8 mouse cellular contexts compared by ENCODE assay signal in the genomic region with DNA sequence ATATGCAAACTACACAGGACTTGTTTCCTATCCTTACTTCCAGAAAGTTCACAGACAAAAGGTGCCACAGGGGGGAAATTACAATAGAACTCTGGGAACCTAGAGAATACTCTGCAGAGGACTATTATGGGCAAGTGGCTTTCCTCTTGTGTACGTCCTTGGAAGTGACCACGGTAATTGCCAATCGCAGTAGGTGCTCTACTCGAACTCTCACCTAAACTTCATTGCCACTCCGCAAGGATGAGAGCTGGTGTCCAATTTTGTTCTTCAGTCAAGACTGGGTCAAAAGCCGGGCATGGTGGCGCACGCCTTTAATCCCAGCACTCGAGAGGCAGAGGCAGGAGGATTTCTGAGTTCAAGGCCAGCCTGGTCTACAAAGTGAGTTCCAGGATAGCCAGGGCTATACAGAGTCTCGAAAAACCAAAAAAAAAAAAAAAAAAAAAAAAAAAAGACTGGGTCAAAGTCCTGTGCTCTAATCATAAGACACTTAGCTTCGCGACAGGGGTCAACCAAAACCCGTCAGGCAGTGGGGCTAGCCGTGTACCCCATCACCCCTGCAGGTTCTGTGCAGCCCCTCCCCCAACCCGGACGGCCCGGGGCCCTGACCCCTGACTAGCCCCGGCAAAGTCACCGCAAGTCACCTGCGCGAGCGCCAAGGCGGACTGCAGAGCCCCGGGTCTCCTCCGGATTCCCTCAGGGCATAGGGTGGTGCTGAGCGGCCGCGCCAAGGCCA. TPM values are rescaled to one million over a fixed set of nuclear protein-coding genes. Genes with fewer than 3 reads are reported as not detected.
A peak's percentile ranks its signal among the peaks of the same experiment; 100 is the strongest.
DNase-seq lines count a peak whose midpoint lies in the region; ATAC-seq and TF ChIP-seq lines count a peak whose summit lies in the region.
"Not testable (repeated sequence)": the region's sequence is repeated elsewhere in the genome, so short reads cannot be mapped to it uniquely, and the experiment has no call there.

No protein-coding gene starts in this region.

- not testable (repeated sequence) for TF ChIP-seq CTCF in heart, adult 2 months (IDR thresholded peaks at IDR 0.05)

- ATAC-seq in embryonic facial prominence, embryonic 12.5 days (ENCODE audit: insufficient number of reproducible peaks, insufficient read depth, low FRiP score, low TSS enrichment): peak; percentile 65
- ATAC-seq in intestine, embryonic 16.5 days: peak; percentile 84
- peak; percentile 73 for ATAC-seq in liver, embryonic 12.5 days
- peak; percentile 79 for ATAC-seq in midbrain, embryonic 12.5 days (ENCODE audit: low FRiP score, low read depth)

- TF ChIP-seq EP300 in heart, adult 2 months (IDR thresholded peaks at IDR 0.05; ENCODE audit: insufficient read depth, low read depth, low read length): not testable (repeated sequence)

- peak overlapping the region; percentile 79 for H3K4me3 ChIP-seq in embryonic facial prominence, embryonic 12.5 days
- peak overlapping the region; percentile 80 for H3K4me3 ChIP-seq in heart, adult 2 months
- peak overlapping the region; percentile 70 for H3K4me3 ChIP-seq in intestine, embryonic 16.5 days (ENCODE audit: low read length)
- H3K4me3 ChIP-seq in liver, embryonic 12.5 days: peak overlapping the region; percentile 70
- peak overlapping the region; percentile 77 for H3K4me3 ChIP-seq in midbrain, embryonic 12.5 days

- H3K9ac ChIP-seq in embryonic facial prominence, embryonic 12.5 days: peak overlapping the region; percentile 89
- H3K9ac ChIP-seq in heart, adult 2 months (ENCODE audit: low read depth, low read length): peak overlapping the region; percentile 81
- H3K9ac ChIP-seq in intestine, embryonic 16.5 days (ENCODE audit: low read depth, low read length): peak overlapping the region; percentile 88
- peak overlapping the region; percentile 82 for H3K9ac ChIP-seq in liver, embryonic 12.5 days
- peak overlapping the region; percentile 87 for H3K9ac ChIP-seq in midbrain, embryonic 12.5 days (replicated peaks)

- peak overlapping the region; percentile 88 for H3K4me2 ChIP-seq in embryonic facial prominence, embryonic 12.5 days (replicated peaks)
- H3K4me2 ChIP-seq in intestine, embryonic 16.5 days (ENCODE audit: low read depth, low read length): peak overlapping the region; percentile 75
- H3K4me2 ChIP-seq in liver, embryonic 12.5 days: peak overlapping the region; percentile 85
- H3K4me2 ChIP-seq in midbrain, embryonic 12.5 days (replicated peaks): peak overlapping the region; percentile 64

- TF ChIP-seq POLR2A in heart, adult 2 months (IDR thresholded peaks at IDR 0.05; ENCODE audit: insufficient read depth, low read depth, low read length): not testable (repeated sequence)

- H3K9me3 ChIP-seq in embryonic facial prominence, embryonic 12.5 days; intestine, embryonic 16.5 days (ENCODE audit: control insufficient read depth, low read length); liver, embryonic 12.5 days (replicated peaks); midbrain, embryonic 12.5 days: not testable (repeated sequence)

- peak; percentile 20 for DNase-seq in 3T3-L1 (ENCODE audit: low read depth, low spot score)
- DNase-seq in adrenal gland, adult 2 months: peak; percentile 11
- not testable (repeated sequence) for DNase-seq in heart, adult 2 months
- peak; percentile 19 for DNase-seq in skeletal muscle tissue, adult 2 months (ENCODE audit: low read depth, low spot score)

- intact Hi-C loops in heart, adult 2 months (cut with DNase I): loop anchor here (2.0 kb wide), 1 partner anchor 32 kb away; no protein-coding TSS in a partner anchor

- peaks cover 20% of the 10 kb centered on the region for H3K36me3 ChIP-seq in embryonic facial prominence, embryonic 12.5 days
- peaks cover 16% of the 10 kb centered on the region for H3K36me3 ChIP-seq in heart, adult 2 months (ENCODE audit: control insufficient read depth, insufficient read depth, low read length)
- not testable (repeated sequence) for H3K36me3 ChIP-seq in intestine, embryonic 16.5 days (ENCODE audit: control insufficient read depth, insufficient read depth, low read length)
- peaks cover 34% of the 10 kb centered on the region for H3K36me3 ChIP-seq in liver, embryonic 12.5 days
- peaks cover 24% of the 10 kb centered on the region for H3K36me3 ChIP-seq in midbrain, embryonic 12.5 days

- H3K4me1 ChIP-seq in embryonic facial prominence, embryonic 12.5 days; heart, adult 2 months (ENCODE audit: control insufficient read depth, insufficient read depth, low read length); intestine, embryonic 16.5 days (ENCODE audit: control insufficient read depth, insufficient read depth, low read length): not testable (repeated sequence)
- H3K4me1 ChIP-seq in liver, embryonic 12.5 days: peaks cover 39% of the 10 kb centered on the region
- H3K4me1 ChIP-seq in midbrain, embryonic 12.5 days: peaks cover 14% of the 10 kb centered on the region

- not testable (repeated sequence) for H3K79me2 ChIP-seq in heart, adult 2 months (replicated peaks; ENCODE audit: control insufficient read depth, insufficient read depth, low read length)

- H3K27me3 ChIP-seq in embryonic facial prominence, embryonic 12.5 days; heart, adult 2 months (ENCODE audit: control insufficient read depth, insufficient read depth, low read length); intestine, embryonic 16.5 days (replicated peaks; ENCODE audit: control insufficient read depth, insufficient read depth, low read length); liver, embryonic 12.5 days (replicated peaks); midbrain, embryonic 12.5 days: not testable (repeated sequence)

- WGBS in embryonic facial prominence, embryonic 12.5 days: 7% methylated on average over 25 of the region's 28 CpGs
- WGBS in heart, adult 2 months: 3% methylated on average over 28 of the region's 28 CpGs
- WGBS in intestine, embryonic 16.5 days: 7% methylated on average over 26 of the region's 28 CpGs
- WGBS in liver, embryonic 12.5 days (ENCODE audit: insufficient replicate concordance): 3% methylated on average over 28 of the region's 28 CpGs
- WGBS in midbrain, embryonic 12.5 days: 6% methylated on average over 28 of the region's 28 CpGs

- 0 out of 2 replicates have a peak overlapping the region, but pooled peaks have one; percentile 46 for H3K27ac ChIP-seq in embryonic facial prominence, embryonic 12.5 days
- peak overlapping the region; percentile 91 for H3K27ac ChIP-seq in heart, adult 2 months
- peak overlapping the region; percentile 1; the same call in 1 of the 2 replicates for H3K27ac ChIP-seq in intestine, embryonic 16.5 days (ENCODE audit: low read length)
- peak overlapping the region; percentile 50 for H3K27ac ChIP-seq in liver, embryonic 12.5 days
- peak overlapping the region; percentile 49; the same call in 1 of the 2 replicates for H3K27ac ChIP-seq in midbrain, embryonic 12.5 days (replicated peaks)

RNA-seq across cellular contexts. Expression of a gene that starts 0.5 kb away (rescaled TPM):
- 100 to 1,000 TPM; 549 to 580 TPM for total RNA-seq in adrenal gland, adult 2 months (2021)
- 2,196 and 4,184 TPM in 2 replicates for polyA plus RNA-seq in adrenal gland, adult 2 months (2012; rRNA removed)
- polyA plus RNA-seq in embryonic facial prominence, embryonic 12.5 days (2016; fragmentation: Nextera tagmentation; extraction: Ambion mirVana): 633 and 655 TPM in 2 replicates
- 1,000 to 10,000 TPM; 1,546 to 1,742 TPM for total RNA-seq in heart, adult 2 months (2021)
- polyA plus RNA-seq in heart, adult 2 months (2012; rRNA removed): 502 and 847 TPM in 2 replicates
- polyA plus RNA-seq in intestine, embryonic 16.5 days (2015; fragmentation: Nextera tagmentation; extraction: Ambion mirVana): 981 and 993 TPM in 2 replicates
- polyA plus RNA-seq in liver, embryonic 12.5 days (2016; fragmentation: Nextera tagmentation; extraction: Ambion mirVana): 562 and 614 TPM in 2 replicates
- polyA plus RNA-seq in midbrain, embryonic 12.5 days (2016; fragmentation: Nextera tagmentation; extraction: Ambion mirVana): 567 and 632 TPM in 2 replicates

RNA-seq across cellular contexts. Expression of a gene that starts 31.6 kb away (rescaled TPM):
- total RNA-seq in adrenal gland, adult 2 months (2021): 1 to 10 TPM in 1 of 2 experiments, under 1 TPM in 1; 0.81 to 1.6 TPM
- 0.56 and 0.64 TPM in 2 replicates for polyA plus RNA-seq in adrenal gland, adult 2 months (2012; rRNA removed)
- 18.5 and 19.1 TPM in 2 replicates for polyA plus RNA-seq in embryonic facial prominence, embryonic 12.5 days (2016; fragmentation: Nextera tagmentation; extraction: Ambion mirVana)
- under 1 TPM; 0.55 to 0.63 TPM for total RNA-seq in heart, adult 2 months (2021)
- 0.74 and 0.94 TPM in 2 replicates for polyA plus RNA-seq in heart, adult 2 months (2012; rRNA removed)
- 9.1 and 10.8 TPM in 2 replicates for polyA plus RNA-seq in intestine, embryonic 16.5 days (2015; fragmentation: Nextera tagmentation; extraction: Ambion mirVana)
- polyA plus RNA-seq in liver, embryonic 12.5 days (2016; fragmentation: Nextera tagmentation; extraction: Ambion mirVana): 20.3 and 21.4 TPM in 2 replicates
- polyA plus RNA-seq in midbrain, embryonic 12.5 days (2016; fragmentation: Nextera tagmentation; extraction: Ambion mirVana): 19.1 and 20.5 TPM in 2 replicates

RNA-seq across cellular contexts. Expression of a gene that starts 31.7 kb away (rescaled TPM):
- 10 to 100 TPM; 70.6 to 71.2 TPM for total RNA-seq in adrenal gland, adult 2 months (2021)
- polyA plus RNA-seq in adrenal gland, adult 2 months (2012; rRNA removed): 36.2 and 50.5 TPM in 2 replicates
- polyA plus RNA-seq in embryonic facial prominence, embryonic 12.5 days (2016; fragmentation: Nextera tagmentation; extraction: Ambion mirVana): 118 and 121 TPM in 2 replicates
- 10 to 100 TPM; 25.3 to 26.1 TPM for total RNA-seq in heart, adult 2 months (2021)
- 40.5 and 55.8 TPM in 2 replicates for polyA plus RNA-seq in heart, adult 2 months (2012; rRNA removed)
- polyA plus RNA-seq in intestine, embryonic 16.5 days (2015; fragmentation: Nextera tagmentation; extraction: Ambion mirVana): 117 and 122 TPM in 2 replicates
- 58.4 and 60.8 TPM in 2 replicates for polyA plus RNA-seq in liver, embryonic 12.5 days (2016; fragmentation: Nextera tagmentation; extraction: Ambion mirVana)
- polyA plus RNA-seq in midbrain, embryonic 12.5 days (2016; fragmentation: Nextera tagmentation; extraction: Ambion mirVana): 129 and 133 TPM in 2 replicates

RNA-seq across cellular contexts. Expression of a gene that starts 34.1 kb away (rescaled TPM):
- 10 to 100 TPM; 16.6 to 18.2 TPM for total RNA-seq in adrenal gland, adult 2 months (2021)
- polyA plus RNA-seq in adrenal gland, adult 2 months (2012; rRNA removed): 18.2 and 23.8 TPM in 2 replicates
- 16.6 and 17.9 TPM in 2 replicates for polyA plus RNA-seq in embryonic facial prominence, embryonic 12.5 days (2016; fragmentation: Nextera tagmentation; extraction: Ambion mirVana)
- total RNA-seq in heart, adult 2 months (2021): 10 to 100 TPM; 11.8 to 12.9 TPM
- polyA plus RNA-seq in heart, adult 2 months (2012; rRNA removed): 10.6 and 11.8 TPM in 2 replicates
- polyA plus RNA-seq in intestine, embryonic 16.5 days (2015; fragmentation: Nextera tagmentation; extraction: Ambion mirVana): 19.4 and 20.7 TPM in 2 replicates
- 10.3 and 10.8 TPM in 2 replicates for polyA plus RNA-seq in liver, embryonic 12.5 days (2016; fragmentation: Nextera tagmentation; extraction: Ambion mirVana)
- polyA plus RNA-seq in midbrain, embryonic 12.5 days (2016; fragmentation: Nextera tagmentation; extraction: Ambion mirVana): 15.2 and 15.7 TPM in 2 replicates

RNA-seq across cellular contexts. Expression of a gene that starts 34.2 kb away (rescaled TPM):
- total RNA-seq in adrenal gland, adult 2 months (2021): 10 to 100 TPM; 48.3 to 56.8 TPM
- 22.1 and 24.5 TPM in 2 replicates for polyA plus RNA-seq in adrenal gland, adult 2 months (2012; rRNA removed)
- polyA plus RNA-seq in embryonic facial prominence, embryonic 12.5 days (2016; fragmentation: Nextera tagmentation; extraction: Ambion mirVana): 103 and 105 TPM in 2 replicates
- 10 to 100 TPM; 30.4 to 37.2 TPM for total RNA-seq in heart, adult 2 months (2021)
- polyA plus RNA-seq in heart, adult 2 months (2012; rRNA removed): 17.8 and 27.6 TPM in 2 replicates
- polyA plus RNA-seq in intestine, embryonic 16.5 days (2015; fragmentation: Nextera tagmentation; extraction: Ambion mirVana): 39.5 and 45.3 TPM in 2 replicates
- polyA plus RNA-seq in liver, embryonic 12.5 days (2016; fragmentation: Nextera tagmentation; extraction: Ambion mirVana): 38.3 and 41.1 TPM in 2 replicates
- polyA plus RNA-seq in midbrain, embryonic 12.5 days (2016; fragmentation: Nextera tagmentation; extraction: Ambion mirVana): 88.6 and 95.0 TPM in 2 replicates

Comparison
In these comparisons a context has a peak if more than half of its experiments do, and no peak if none do; other contexts are left out.
1. H3K27ac ChIP-seq: peak in every context shown above with its lines; median percentile 91 in heart, adult 2 months; 50 in liver, embryonic 12.5 days; 49 in midbrain, embryonic 12.5 days; 46 in embryonic facial prominence, embryonic 12.5 days; 1 in intestine, embryonic 16.5 days.